Mouse (Mus musculus) MEL (cell line): Measurements from ENCODE around the gene Dus2. TPM values are rescaled to one million over a fixed set of nuclear protein-coding genes. Genes with fewer than 3 reads are reported as not detected.

ENCODE experiments used
- DNase-seq: peaks from one replicate; pipeline ENCODE4 v3.0.0; 2011; ENCODE audit warnings: low read depth, low spot score
- H3K27ac ChIP-seq: 2 replicates; pipeline ENCODE4 v1.5.1; 2012; ENCODE audit warnings: low read depth, mild to moderate bottlenecking, control low read depth, low read length, moderate library complexity; ENCODE audit not compliant: control insufficient read depth
- H3K27me3 ChIP-seq, 2 experiments: fragments of 150-350 bp in 1 of 2; sonication (generic) in 1 of 2; 2 replicates each; pipeline ENCODE4 v1.6.1; 2012; ENCODE audit warnings: low read length in 2 of 2, mild to moderate bottlenecking in 2 of 2, improper control_type of control experiment in 1 of 2, moderate library complexity in 1 of 2; ENCODE audit not compliant: insufficient read depth in 2 of 2, control insufficient read depth in 1 of 2
- H3K36me3 ChIP-seq, 2 experiments: 2 replicates each; pipeline ENCODE4 v1.6.1; 2012 to 2014; ENCODE audit warnings: low read length in 2 of 2, improper control_type of control experiment in 1 of 2, inconsistent platforms in 1 of 2, mild to moderate bottlenecking in 1 of 2; ENCODE audit not compliant: insufficient read depth in 2 of 2, control insufficient read depth in 1 of 2
- H3K4me1 ChIP-seq, 2 experiments: fragments of 150-350 bp in 1 of 2; sonication (generic) in 1 of 2; 2 replicates each; pipeline ENCODE4 v1.6.1; 2012; ENCODE audit warnings: low read length in 2 of 2, improper control_type of control experiment in 1 of 2, mild to moderate bottlenecking in 1 of 2; ENCODE audit not compliant: insufficient read depth in 2 of 2, control insufficient read depth in 1 of 2
- H3K4me3 ChIP-seq, 2 experiments: fragments of 150-350 bp in 1 of 2; sonication (generic) in 1 of 2; 2 replicates each; pipeline ENCODE4 v1.5.1; 2012; ENCODE audit warnings: low read depth in 2 of 2, low read length in 2 of 2, mild to moderate bottlenecking in 2 of 2, moderate library complexity in 2 of 2, control low read depth in 1 of 2, improper control_type of control experiment in 1 of 2; ENCODE audit not compliant: control insufficient read depth in 1 of 2, insufficient read depth in 1 of 2
- H3K79me2 ChIP-seq: 2 replicates; pipeline ENCODE4 v1.6.1; 2012; ENCODE audit warnings: mild to moderate bottlenecking, low read length, moderate library complexity; ENCODE audit not compliant: control insufficient read depth, poor library complexity, insufficient read depth
- H3K9ac ChIP-seq: 2 replicates; pipeline ENCODE4 v1.6.1; 2012; ENCODE audit warnings: low read depth, mild to moderate bottlenecking, control low read depth, low read length, moderate library complexity; ENCODE audit not compliant: control insufficient read depth, poor library complexity, severe bottlenecking
- H3K9me3 ChIP-seq: fragments of 150-350 bp; sonication (generic); replicated peaks from 2 replicates; pipeline ENCODE4 v1.6.1; 2012; ENCODE audit warnings: mild to moderate bottlenecking, low read length, improper control_type of control experiment, moderate library complexity; ENCODE audit not compliant: insufficient read depth
- BHLHE40 ChIP-seq: IDR thresholded peaks from 2 replicates; pipeline ENCODE4 v1.6.1; 2012; ENCODE audit warnings: low read depth, mild to moderate bottlenecking, inconsistent platforms, low read length, improper control_type of control experiment, borderline replicate concordance
- CHD1 ChIP-seq: IDR thresholded peaks from 2 replicates; pipeline ENCODE4 v1.6.1; 2012; ENCODE audit warnings: low read depth, mild to moderate bottlenecking, inconsistent platforms, low read length, improper control_type of control experiment
- CHD2 ChIP-seq: IDR thresholded peaks from 2 replicates; pipeline ENCODE4 v1.6.1; 2011; ENCODE audit warnings: low read length, improper control_type of control experiment
- EP300 ChIP-seq, 2 experiments: IDR thresholded peaks; 2 replicates each; pipeline ENCODE4 v1.6.1; 2011; ENCODE audit warnings: improper control_type of control experiment in 2 of 2, low read length in 2 of 2, low read depth in 1 of 2, mild to moderate bottlenecking in 1 of 2
- JUND ChIP-seq: IDR thresholded peaks from 2 replicates; pipeline ENCODE4 v1.6.1; 2011; ENCODE audit warnings: low read depth, mild to moderate bottlenecking, improper control_type of control experiment, low read length
- KAT2A ChIP-seq: conservative IDR thresholded peaks from 2 replicates; pipeline ENCODE4 v1.6.1; 2012; ENCODE audit warnings: low read depth, low read length, improper control_type of control experiment, inconsistent platforms
- MAFK ChIP-seq: IDR thresholded peaks from 2 replicates; pipeline ENCODE4 v1.6.1; 2011; ENCODE audit warnings: low read depth, mild to moderate bottlenecking, low read length, improper control_type of control experiment, borderline replicate concordance
- MAX ChIP-seq: IDR thresholded peaks from 2 replicates; pipeline ENCODE4 v1.6.1; 2011; ENCODE audit warnings: low read length, improper control_type of control experiment
- MAZ ChIP-seq: IDR thresholded peaks from 2 replicates; pipeline ENCODE4 v1.6.1; 2012; ENCODE audit warnings: low read depth, mild to moderate bottlenecking, inconsistent platforms, low read length, improper control_type of control experiment
- NRF1 ChIP-seq: IDR thresholded peaks from 2 replicates; pipeline ENCODE4 v1.6.1; 2014; ENCODE audit warnings: low read depth, mild to moderate bottlenecking, inconsistent platforms, low read length, improper control_type of control experiment, moderate library complexity; ENCODE audit not compliant: poor library complexity, insufficient read depth, severe bottlenecking
- POLR2AphosphoS5 ChIP-seq: IDR thresholded peaks from 2 replicates; pipeline ENCODE4 v1.6.1; 2012; ENCODE audit warnings: low read depth, borderline replicate concordance, mild to moderate bottlenecking, inconsistent platforms, low read length, moderate library complexity, mixed read lengths
- RCOR1 ChIP-seq: IDR thresholded peaks from 2 replicates; pipeline ENCODE4 v1.6.1; 2012; ENCODE audit warnings: low read depth, mild to moderate bottlenecking, inconsistent platforms, low read length, improper control_type of control experiment
- TAL1 ChIP-seq: IDR thresholded peaks from 2 replicates; pipeline ENCODE4 v1.6.1; 2012; ENCODE audit warnings: mild to moderate bottlenecking, inconsistent platforms, low read length, moderate library complexity, mixed read lengths
- USF1 ChIP-seq: IDR thresholded peaks from 2 replicates; pipeline ENCODE4 v1.6.1; 2014; ENCODE audit warnings: low read depth, mild to moderate bottlenecking, inconsistent platforms, low read length, improper control_type of control experiment, moderate library complexity
- USF2 ChIP-seq, 2 experiments: IDR thresholded peaks; 2 replicates each; pipeline ENCODE4 v1.6.1; 2011 to 2012; ENCODE audit warnings: improper control_type of control experiment in 2 of 2, low read length in 2 of 2, borderline replicate concordance in 1 of 2, inconsistent platforms in 1 of 2, low read depth in 1 of 2, mild to moderate bottlenecking in 1 of 2; ENCODE audit not compliant: insufficient read depth in 1 of 2
- ZKSCAN1 ChIP-seq: IDR thresholded peaks from 2 replicates; pipeline ENCODE4 v1.6.1; 2012; ENCODE audit warnings: low read depth, mild to moderate bottlenecking, inconsistent platforms, low read length, improper control_type of control experiment, moderate library complexity
- ZNF384 ChIP-seq: IDR thresholded peaks from 2 replicates; pipeline ENCODE4 v1.6.1; 2012; ENCODE audit warnings: low read depth, mild to moderate bottlenecking, inconsistent platforms, low read length, improper control_type of control experiment
- polyA plus RNA-seq, 2 experiments: library from polyadenylated mRNA; stranded (reverse) in 1 of 2; unstranded in 1 of 2; fragments of >175 nt in 1 of 2; fragments of >200 nt in 1 of 2; gene quantifications; 2 replicates each; pipeline versions ENCODE4 v1.2.1 to v1.2.4; 2012; ENCODE audit warnings: low replicate concordance in 2 of 2, low read depth in 1 of 2; ENCODE audit not compliant: insufficient read length in 2 of 2, insufficient read depth in 1 of 2, missing spikeins in 1 of 2
- total RNA-seq: library from RNA; depleted of rRNA; stranded (reverse); fragments of 300-350 nt; gene quantifications from 2 replicates; pipeline ENCODE4 v1.2.3, GENCODE M21; 2012

The Dus2 gene
- total and polyA plus RNA-seq, 3 experiments: 9.2 to 11.9 TPM; not detected in 1

- no peaks in the 10 kb centered on the region for H3K79me2 ChIP-seq
- H3K27me3 ChIP-seq: no peaks in the 10 kb centered on the region
- DNase-seq: no peak
- TF ChIP-seq ZKSCAN1 (no peak), USF2 (IDR thresholded peaks at IDR 0.05; ENCODE audit: borderline replicate concordance in 1 of 2, insufficient read depth in 1 of 2, low read depth in 1 of 2, low read length in 2 of 2) (no peak), MAFK (no peak), EP300 (IDR thresholded peaks at IDR 0.05; ENCODE audit: low read depth in 1 of 2, low read length in 2 of 2) (no peak), USF1 (no peak), ZNF384 (no peak), KAT2A (no peak), CHD2 (no peak), CHD1 (no peak), BHLHE40 (no peak), RCOR1 (no peak), MAX (no peak), NRF1 (no peak), TAL1 (no peak)
- H3K9me3 ChIP-seq: no peaks in the 10 kb centered on the region
- H3K27ac ChIP-seq: no peak overlapping the region
- no peak overlapping the region for H3K9ac ChIP-seq
- H3K4me1 ChIP-seq: no peaks in the 10 kb centered on the region
- H3K36me3 ChIP-seq: no peaks in the 10 kb centered on the region; a peak in 1 of 4 replicates
- H3K4me3 ChIP-seq: no peak overlapping the region
Measured at GRCm38 (mm10) chr8:106046872-106047559, 55.9 kb downstream of the Dus2 start.

- H3K4me3 ChIP-seq: no peak overlapping the region
- no peaks in the 10 kb centered on the region for H3K79me2 ChIP-seq
- no peaks in the 10 kb centered on the region for H3K4me1 ChIP-seq
- DNase-seq: no peak
- H3K9me3 ChIP-seq: no peaks in the 10 kb centered on the region
- no peaks in the 10 kb centered on the region; a peak in 1 of 4 replicates for H3K36me3 ChIP-seq
- H3K9ac ChIP-seq: no peak overlapping the region
- no peaks in the 10 kb centered on the region for H3K27me3 ChIP-seq
- H3K27ac ChIP-seq: no peak overlapping the region
- TF ChIP-seq BHLHE40: no peak
- TF ChIP-seq POLR2AphosphoS5: no peak
- no peak for TF ChIP-seq MAZ
- TF ChIP-seq JUND: no peak
- TF ChIP-seq USF2 (IDR thresholded peaks at IDR 0.05; ENCODE audit: borderline replicate concordance in 1 of 2, insufficient read depth in 1 of 2, low read depth in 1 of 2, low read length in 2 of 2): no peak
Measured at GRCm38 (mm10) chr8:106047854-106048630, 56.9 kb downstream of the Dus2 start.
